Mouse (Mus musculus) NIH3T3 (cell line): Measurements from ENCODE around the gene Timm50.

ENCODE experiments used
- DNase-seq: peaks from one replicate; pipeline ENCODE4 v3.0.0-alpha.2; 2012; ENCODE audit warnings: low read depth

Gene Timm50

GRCm38 (mm10) chr7:28325293-28325692 is 13.4 kb upstream of the Timm50 start:
- DNase-seq: no peak

- DNase-seq: no peak
These were observed 10.3 kb upstream of the Timm50 start for GRCm38 (mm10) chr7:28321974-28322720.

GRCm38 (mm10) chr7:28318714-28319113 is 6.8 kb upstream of the Timm50 start:
- DNase-seq: no peak

GRCm38 (mm10) chr7:28318036-28318435 is 6.2 kb upstream of the Timm50 start:
- DNase-seq: no peak

- DNase-seq: peak; percentile 22
These were observed 534 bp downstream of the Timm50 start for GRCm38 (mm10) chr7:28311151-28311925.

- DNase-seq: no peak
These were observed 2.1 kb downstream of the Timm50 start for GRCm38 (mm10) chr7:28309737-28310136.

- no peak for DNase-seq
These were observed 5.7 kb downstream of the Timm50 start for GRCm38 (mm10) chr7:28306216-28306615.

GRCm38 (mm10) chr7:28305641-28306040 is 6.2 kb downstream of the Timm50 start:
- DNase-seq: no peak

- peak; percentile 79 for DNase-seq
These were observed 10.0 kb downstream of the Timm50 start, which contains the start of gene Dll3 for GRCm38 (mm10) chr7:28301616-28302433. Gene Dll3 (minus strand): TSS chr7:28302238.

GRCm38 (mm10) chr7:28298837-28299625 is 12.8 kb downstream of the Timm50 start:
- DNase-seq: peak; percentile 84

- DNase-seq: no peak
These were observed 17.4 kb downstream of the Timm50 start for GRCm38 (mm10) chr7:28294481-28294880.

GRCm38 (mm10) chr7:28290638-28291590 is 21.0 kb downstream of the Timm50 start, which contains the start of gene Selenov:
Gene Selenov (minus strand): TSS chr7:28291186.
- no peak for DNase-seq

- DNase-seq: no peak
These were observed 21.7 kb downstream of the Timm50 start for GRCm38 (mm10) chr7:28290165-28290564.

GRCm38 (mm10) chr7:28280630-28281029 is 31.2 kb downstream of the Timm50 start:
- no peak for DNase-seq

- DNase-seq: peak; percentile 45
These were observed 33.6 kb downstream of the Timm50 start for GRCm38 (mm10) chr7:28278279-28278652.

GRCm38 (mm10) chr7:28277615-28278278 is 34.1 kb downstream of the Timm50 start, which contains the start of gene Eid2b:
Gene Eid2b (plus strand): TSS chr7:28277739.
- peak; percentile 98 for DNase-seq

GRCm38 (mm10) chr7:28277237-28277614 is 34.6 kb downstream of the Timm50 start:
- no peak for DNase-seq

- no peak for DNase-seq
These were observed 40.1 kb downstream of the Timm50 start for GRCm38 (mm10) chr7:28271761-28272160.

- DNase-seq: peak; percentile 65
These were observed 42.5 kb downstream of the Timm50 start for GRCm38 (mm10) chr7:28269355-28269754.

GRCm38 (mm10) chr7:28268576-28268975 is 43.3 kb downstream of the Timm50 start:
- peak; percentile 52 for DNase-seq
